Mouse (Mus musculus): ENCODE results near the gene Copg2. TPM values are rescaled to one million over a fixed set of nuclear protein-coding genes. Genes with fewer than 3 reads are reported as not detected.
"Not testable (repeated sequence)": the region's sequence is repeated elsewhere in the genome, so short reads cannot be mapped to it uniquely, and the experiment has no call there.

Gene Copg2
- polyA plus RNA-seq, 1 experiment from 2014 or later: 26.8 TPM

- Histone ChIP-seq H3K27ac (ENCODE audit: low read length) (no peak overlapping the region), H3K9ac (ENCODE audit: low read depth, low read length) (no peak overlapping the region), H3K36me3 (ENCODE audit: control insufficient read depth, insufficient read depth, low read length) (peaks cover 5% of the 10 kb centered on the region; the same call in 1 of the 2 replicates), H3K9me3 (replicated peaks; ENCODE audit: control insufficient read depth, low read length, poor library complexity, severe bottlenecking) (no peaks in the 10 kb centered on the region), H3K27me3 (ENCODE audit: control insufficient read depth, insufficient read depth, low read depth, low read length) (no peaks in the 10 kb centered on the region), H3K4me2 (ENCODE audit: low read length) (no peak overlapping the region), H3K4me3 (ENCODE audit: low read depth, low read length) (no peak overlapping the region), H3K4me1 (ENCODE audit: control insufficient read depth, insufficient read depth, low read length) (no peaks in the 10 kb centered on the region)
- ATAC-seq: no peak
- WGBS: 100% methylated on average over 1 of the region's 1 CpGs
Measured at GRCm38 (mm10) chr6:30866501-30866900, 30.1 kb downstream of the Copg2 start.

- Histone ChIP-seq H3K4me2 (ENCODE audit: low read length) (no peak overlapping the region), H3K27ac (ENCODE audit: low read length) (no peak overlapping the region), H3K4me1 (ENCODE audit: control insufficient read depth, insufficient read depth, low read length) (no peaks in the 10 kb centered on the region), H3K27me3 (ENCODE audit: control insufficient read depth, insufficient read depth, low read depth, low read length) (no peaks in the 10 kb centered on the region), H3K36me3 (ENCODE audit: control insufficient read depth, insufficient read depth, low read length) (no peaks in the 10 kb centered on the region), H3K9me3 (replicated peaks; ENCODE audit: control insufficient read depth, low read length, poor library complexity, severe bottlenecking) (no peaks in the 10 kb centered on the region), H3K4me3 (ENCODE audit: low read depth, low read length) (no peak overlapping the region), H3K9ac (ENCODE audit: low read depth, low read length) (no peak overlapping the region)
- WGBS: 87% methylated on average over 3 of the region's 3 CpGs
- no peak for ATAC-seq
Measured at GRCm38 (mm10) chr6:30865031-30865678, 31.4 kb downstream of the Copg2 start.

DNA sequence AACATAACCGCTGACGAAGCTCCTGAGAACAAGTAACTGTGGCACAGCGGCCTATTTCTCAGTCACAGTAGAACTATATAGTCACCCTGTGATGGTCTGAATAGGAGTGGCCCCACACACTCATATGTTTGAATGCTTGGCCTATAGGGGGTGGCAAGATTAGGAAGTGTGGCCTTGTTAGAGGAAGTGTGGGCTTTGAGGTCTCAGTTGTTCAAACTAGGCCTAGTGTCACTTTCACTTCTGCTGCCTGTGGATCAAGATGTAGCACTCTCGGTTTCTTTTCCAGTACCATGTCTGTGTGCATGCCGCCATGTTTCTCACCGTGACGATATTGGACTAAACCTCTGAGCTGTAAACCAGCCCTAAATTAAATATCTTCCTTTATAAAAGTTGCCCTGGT lies 40.6 kb downstream of the Copg2 start:
- Histone ChIP-seq H3K4me2 (ENCODE audit: low read length) (no peak overlapping the region), H3K4me1 (ENCODE audit: control insufficient read depth, insufficient read depth, low read length) (no peaks in the 10 kb centered on the region), H3K36me3 (ENCODE audit: control insufficient read depth, insufficient read depth, low read length) (peaks cover 18% of the 10 kb centered on the region), H3K9ac (ENCODE audit: low read depth, low read length) (no peak overlapping the region), H3K27ac (ENCODE audit: low read length) (no peak overlapping the region), H3K9me3 (replicated peaks; ENCODE audit: control insufficient read depth, low read length, poor library complexity, severe bottlenecking) (no peaks in the 10 kb centered on the region), H3K4me3 (ENCODE audit: low read depth, low read length) (no peak overlapping the region), H3K27me3 (ENCODE audit: control insufficient read depth, insufficient read depth, low read depth, low read length) (no peaks in the 10 kb centered on the region)
- WGBS: 96% methylated on average over 7 of the region's 7 CpGs
- no peak for ATAC-seq

DNA sequence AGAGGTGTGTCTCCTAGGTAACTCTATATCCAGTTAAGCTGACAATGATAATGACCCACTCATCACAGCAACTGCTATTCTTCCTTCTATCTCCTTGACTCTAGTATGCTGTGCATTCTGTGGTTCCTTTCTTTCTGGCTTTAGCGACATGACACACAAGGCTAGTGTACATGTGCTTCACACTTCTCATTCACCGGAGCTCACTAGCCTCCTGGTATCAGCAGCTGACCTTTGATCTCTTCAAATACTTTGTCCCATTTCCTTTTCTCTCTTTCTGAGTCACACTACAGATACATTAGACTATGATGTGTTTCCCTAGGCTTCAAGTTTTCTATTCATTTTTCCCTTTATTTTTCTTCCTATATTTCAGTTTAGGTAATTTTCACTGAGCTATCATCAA lies 41.4 kb downstream of the Copg2 start:
- Histone ChIP-seq H3K4me3 (ENCODE audit: low read depth, low read length) (no peak overlapping the region), H3K27me3 (ENCODE audit: control insufficient read depth, insufficient read depth, low read depth, low read length) (no peaks in the 10 kb centered on the region), H3K9ac (ENCODE audit: low read depth, low read length) (no peak overlapping the region), H3K4me2 (ENCODE audit: low read length) (no peak overlapping the region), H3K36me3 (ENCODE audit: control insufficient read depth, insufficient read depth, low read length) (peaks cover 18% of the 10 kb centered on the region), H3K4me1 (ENCODE audit: control insufficient read depth, insufficient read depth, low read length) (no peaks in the 10 kb centered on the region), H3K9me3 (replicated peaks; ENCODE audit: control insufficient read depth, low read length, poor library complexity, severe bottlenecking) (no peaks in the 10 kb centered on the region), H3K27ac (ENCODE audit: low read length) (no peak overlapping the region)
- ATAC-seq: no peak
- 90% methylated on average over 2 of the region's 2 CpGs for WGBS

GRCm38 (mm10) chr6:30849818-30850217 lies 46.8 kb downstream of the Copg2 start:
- WGBS: 76% methylated on average over 2 of the region's 2 CpGs
- Histone ChIP-seq H3K4me1 (ENCODE audit: control insufficient read depth, insufficient read depth, low read length) (no peaks in the 10 kb centered on the region), H3K4me2 (ENCODE audit: low read length) (no peak overlapping the region), H3K27me3 (ENCODE audit: control insufficient read depth, insufficient read depth, low read depth, low read length) (no peaks in the 10 kb centered on the region), H3K4me3 (ENCODE audit: low read depth, low read length) (no peak overlapping the region), H3K36me3 (ENCODE audit: control insufficient read depth, insufficient read depth, low read length) (no peaks in the 10 kb centered on the region; the same call in 1 of the 2 replicates), H3K9ac (ENCODE audit: low read depth, low read length) (no peak overlapping the region), H3K9me3 (replicated peaks; ENCODE audit: control insufficient read depth, low read length, poor library complexity, severe bottlenecking) (no peaks in the 10 kb centered on the region), H3K27ac (ENCODE audit: low read length) (no peak overlapping the region)
- ATAC-seq: no peak

DNA sequence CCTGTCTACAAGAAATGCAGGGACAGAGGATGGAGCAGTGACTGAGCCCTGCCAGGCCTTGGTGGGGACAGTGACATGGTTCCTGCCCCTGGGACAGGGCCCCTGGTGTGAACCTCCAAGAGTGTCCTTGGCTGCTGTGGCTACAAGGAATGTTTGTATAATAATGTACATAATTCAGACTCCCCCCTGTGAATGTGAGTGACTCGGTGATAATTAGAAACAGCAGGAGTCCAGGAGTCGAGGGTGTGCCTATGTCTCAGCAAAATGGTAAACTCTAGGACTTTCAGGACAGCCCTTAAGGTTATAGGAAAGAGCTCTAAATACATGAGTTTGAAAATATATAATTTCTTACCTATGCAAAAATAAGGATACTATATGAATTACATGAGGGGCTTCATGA lies 64.4 kb downstream of the Copg2 start:
- Histone ChIP-seq H3K36me3 (ENCODE audit: control insufficient read depth, insufficient read depth, low read length) (no peaks in the 10 kb centered on the region), H3K4me2 (ENCODE audit: low read length) (no peak overlapping the region), H3K27ac (ENCODE audit: low read length) (no peak overlapping the region), H3K9me3 (replicated peaks; ENCODE audit: control insufficient read depth, low read length, poor library complexity, severe bottlenecking) (no peaks in the 10 kb centered on the region), H3K4me1 (ENCODE audit: control insufficient read depth, insufficient read depth, low read length) (no peaks in the 10 kb centered on the region), H3K4me3 (ENCODE audit: low read depth, low read length) (no peak overlapping the region), H3K27me3 (ENCODE audit: control insufficient read depth, insufficient read depth, low read depth, low read length) (no peaks in the 10 kb centered on the region), H3K9ac (ENCODE audit: low read depth, low read length) (no peak overlapping the region)
- WGBS: 68% methylated on average over 2 of the region's 2 CpGs
- ATAC-seq: no peak

- no peaks in the 10 kb centered on the region for H3K9me3 ChIP-seq (replicated peaks; ENCODE audit: control insufficient read depth, low read length, poor library complexity, severe bottlenecking)
- H3K27ac ChIP-seq (ENCODE audit: low read length): no peak overlapping the region
- peaks cover 2% of the 10 kb centered on the region; the same call in 1 of the 2 replicates for H3K36me3 ChIP-seq (ENCODE audit: control insufficient read depth, insufficient read depth, low read length)
- H3K4me1 ChIP-seq (ENCODE audit: control insufficient read depth, insufficient read depth, low read length): no peaks in the 10 kb centered on the region
- H3K9ac ChIP-seq (ENCODE audit: low read depth, low read length): no peak overlapping the region
- no peak overlapping the region for H3K4me2 ChIP-seq (ENCODE audit: low read length)
- H3K27me3 ChIP-seq (ENCODE audit: control insufficient read depth, insufficient read depth, low read depth, low read length): no peaks in the 10 kb centered on the region
- H3K4me3 ChIP-seq (ENCODE audit: low read depth, low read length): no peak overlapping the region
- ATAC-seq: no peak
Measured at GRCm38 (mm10) chr6:30813626-30814025, 83.0 kb downstream of the Copg2 start.

- no peak overlapping the region for H3K4me2 ChIP-seq (ENCODE audit: low read length)
- H3K27me3 ChIP-seq (ENCODE audit: control insufficient read depth, insufficient read depth, low read depth, low read length): no peaks in the 10 kb centered on the region
- no peak overlapping the region for H3K9ac ChIP-seq (ENCODE audit: low read depth, low read length)
- H3K4me3 ChIP-seq (ENCODE audit: low read depth, low read length): no peak overlapping the region
- H3K4me1 ChIP-seq (ENCODE audit: control insufficient read depth, insufficient read depth, low read length): no peaks in the 10 kb centered on the region; the same call in 1 of the 2 replicates
- no peak overlapping the region for H3K27ac ChIP-seq (ENCODE audit: low read length)
- ATAC-seq: peak; percentile 39; the same call in 1 of the 2 replicates
- H3K36me3 ChIP-seq (ENCODE audit: control insufficient read depth, insufficient read depth, low read length): peaks cover 14% of the 10 kb centered on the region; the same call in 1 of the 2 replicates
- WGBS: 96% methylated on average over 5 of the region's 5 CpGs
- H3K9me3 ChIP-seq (replicated peaks; ENCODE audit: control insufficient read depth, low read length, poor library complexity, severe bottlenecking): no peaks in the 10 kb centered on the region
Measured at GRCm38 (mm10) chr6:30805053-30805752, 91.4 kb downstream of the Copg2 start.

DNA sequence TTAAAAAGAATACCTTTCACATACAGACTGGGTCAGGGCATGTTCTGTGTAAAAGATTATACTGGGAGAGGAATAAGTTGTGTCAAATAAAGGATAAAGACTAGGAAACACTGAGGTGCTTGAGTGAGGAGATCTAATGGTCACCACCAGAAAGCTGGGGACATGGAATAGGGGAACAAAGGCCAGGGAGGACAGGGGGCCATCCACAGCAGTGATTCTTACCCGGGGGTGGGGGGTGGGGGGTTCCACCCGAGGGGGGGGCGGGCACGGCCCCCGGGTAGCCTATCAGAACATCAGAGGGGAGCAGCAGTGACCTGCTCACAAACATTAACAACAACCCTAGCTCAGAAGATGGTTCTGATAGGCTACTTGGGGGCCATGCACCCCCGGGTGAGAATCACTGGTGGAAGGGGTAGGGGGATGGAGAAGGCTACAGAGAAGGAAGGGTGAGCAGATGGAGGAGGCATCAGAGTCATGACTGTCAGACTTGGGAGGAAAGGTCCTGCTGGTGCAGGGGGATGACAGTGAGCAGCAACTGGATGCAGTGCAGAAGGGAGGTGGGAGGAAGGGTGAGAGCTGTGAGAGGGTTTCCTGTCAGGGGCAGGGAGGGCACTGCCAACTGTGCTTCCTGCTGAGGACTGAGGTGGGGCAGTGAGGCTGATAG lies 92.1 kb downstream of the Copg2 start:
- H3K36me3 ChIP-seq (ENCODE audit: control insufficient read depth, insufficient read depth, low read length): peaks cover 14% of the 10 kb centered on the region; the same call in 1 of the 2 replicates
- ATAC-seq: peak; percentile 88
- not testable (repeated sequence) for H3K4me2 ChIP-seq (ENCODE audit: low read length); H3K9ac ChIP-seq (ENCODE audit: low read depth, low read length); H3K9me3 ChIP-seq (replicated peaks; ENCODE audit: control insufficient read depth, low read length, poor library complexity, severe bottlenecking); H3K27ac ChIP-seq (ENCODE audit: low read length); H3K27me3 ChIP-seq (ENCODE audit: control insufficient read depth, insufficient read depth, low read depth, low read length); H3K4me1 ChIP-seq (ENCODE audit: control insufficient read depth, insufficient read depth, low read length); H3K4me3 ChIP-seq (ENCODE audit: low read depth, low read length)
- 81% methylated on average over 6 of the region's 6 CpGs for WGBS
